Mouse (Mus musculus) liver, embryonic 11.5 days (tissue): ENCODE measurements around the gene Smad6. TPM values are rescaled to one million over a fixed set of nuclear protein-coding genes. Genes with fewer than 3 reads are reported as not detected.

ENCODE experiments used
- ATAC-seq: fragments of 200-750 bp; cut with Nextera tagmentation; replicated peaks from 2 replicates; pipeline ENCODE4 v1.8.0; 2017; ENCODE audit warnings: moderate number of reproducible peaks, mild to moderate bottlenecking, moderate TSS enrichment, moderate library complexity; ENCODE audit not compliant: low FRiP score
- DNase-seq: peaks from one replicate; pipeline ENCODE4 v3.0.0-alpha.2; 2017; ENCODE audit warnings: low spot score
- H3K27ac ChIP-seq: fragments of 300-500 bp; sonication (generic); 2 replicates; pipeline ENCODE4 v1.5.1; 2014; ENCODE audit warnings: mild to moderate bottlenecking, low read depth, low read length, control low read depth
- H3K27me3 ChIP-seq: fragments of 300-500 bp; sonication (generic); replicated peaks from 2 replicates; pipeline ENCODE4 v1.6.1; 2014; ENCODE audit warnings: low read length, mixed read lengths; ENCODE audit not compliant: control insufficient read depth, insufficient read depth
- H3K36me3 ChIP-seq: fragments of 300-500 bp; sonication (generic); 2 replicates; pipeline ENCODE4 v1.6.1; 2014; ENCODE audit warnings: mild to moderate bottlenecking, low read length, moderate library complexity, mixed read lengths; ENCODE audit not compliant: control insufficient read depth, insufficient read depth
- H3K4me1 ChIP-seq: fragments of 300-500 bp; sonication (generic); replicated peaks from 2 replicates; pipeline ENCODE4 v1.6.1; 2014; ENCODE audit warnings: low read length, mixed read lengths; ENCODE audit not compliant: control insufficient read depth, insufficient read depth
- H3K4me2 ChIP-seq: fragments of 300-500 bp; sonication (generic); 2 replicates; pipeline ENCODE4 v1.6.1; 2014; ENCODE audit warnings: mild to moderate bottlenecking, control low read depth, moderate library complexity
- H3K4me3 ChIP-seq: fragments of 300-500 bp; sonication (generic); 2 replicates; pipeline ENCODE4 v1.5.1; 2014; ENCODE audit warnings: low read depth, low read length, control low read depth
- H3K9ac ChIP-seq: fragments of 300-500 bp; sonication (generic); 2 replicates; pipeline ENCODE4 v1.6.1; 2014; ENCODE audit warnings: low read depth, low read length, control low read depth
- H3K9me3 ChIP-seq: fragments of 300-500 bp; sonication (generic); 2 replicates; pipeline ENCODE4 v1.6.1; 2016; ENCODE audit warnings: low read length, inconsistent platforms, mixed read lengths; ENCODE audit not compliant: control insufficient read depth
- WGBS: fragments of 180-500 bp; shearing (Covaris S2); extraction: QIAGEN DNeasy Blood & Tissue Kit; methylation state at CpG from one replicate; pipeline ENCODE4 v1.1.7; 2014; 5-methylcytosine and 5-hydroxymethylcytosine counted together
- polyA plus RNA-seq: library from polyadenylated mRNA; unstranded; fragments of >200 nt; fragmentation: Nextera tagmentation; extraction: Ambion mirVana; gene quantifications from 2 replicates; pipeline ENCODE4 v1.2.1, GENCODE M21; 2014

Smad6 gene
- polyA plus RNA-seq, 1 experiment from 2014 or later: 10.1 TPM

GRCm38 (mm10) chr9:63957647-63958185 is 64.1 kb downstream of the Smad6 start:
- H3K27me3 ChIP-seq: no peaks in the 10 kb centered on the region
- H3K9me3 ChIP-seq: no peaks in the 10 kb centered on the region
- WGBS: 56% methylated on average over 11 of the region's 11 CpGs
- no peaks in the 10 kb centered on the region; the same call in 1 of the 2 replicates for H3K36me3 ChIP-seq
- peak overlapping the region; percentile 13; the same call in 1 of the 2 replicates for H3K27ac ChIP-seq
- H3K4me1 ChIP-seq: peaks cover 52% of the 10 kb centered on the region
- H3K9ac ChIP-seq: no peak overlapping the region
- ATAC-seq: no peak
- H3K4me2 ChIP-seq: no peak overlapping the region
- H3K4me3 ChIP-seq: no peak overlapping the region
- no peak for DNase-seq

- peaks cover 41% of the 10 kb centered on the region for H3K4me1 ChIP-seq
- ATAC-seq: no peak
- H3K4me2 ChIP-seq: no peak overlapping the region
- WGBS: 42% methylated on average over 9 of the region's 9 CpGs
- no peaks in the 10 kb centered on the region for H3K27me3 ChIP-seq
- no peaks in the 10 kb centered on the region for H3K9me3 ChIP-seq
- no peak overlapping the region for H3K4me3 ChIP-seq
- DNase-seq: no peak
- H3K9ac ChIP-seq: no peak overlapping the region
- peaks cover 5% of the 10 kb centered on the region; the same call in 1 of the 2 replicates for H3K36me3 ChIP-seq
- H3K27ac ChIP-seq: no peak overlapping the region
Measured at GRCm38 (mm10) chr9:63956052-63956451, 65.8 kb downstream of the Smad6 start.

- 82% methylated on average over 35 of the region's 35 CpGs for WGBS
- Histone ChIP-seq H3K27ac (no peak overlapping the region), H3K36me3 (peaks cover 5% of the 10 kb centered on the region; the same call in 1 of the 2 replicates), H3K9ac (no peak overlapping the region), H3K4me2 (no peak overlapping the region), H3K4me1 (peaks cover 17% of the 10 kb centered on the region), H3K4me3 (no peak overlapping the region), H3K27me3 (no peaks in the 10 kb centered on the region), H3K9me3 (no peaks in the 10 kb centered on the region)
- ATAC-seq (no peak), DNase-seq (no peak)
Measured at GRCm38 (mm10) chr9:63953691-63954090, 68.2 kb downstream of the Smad6 start.

DNA sequence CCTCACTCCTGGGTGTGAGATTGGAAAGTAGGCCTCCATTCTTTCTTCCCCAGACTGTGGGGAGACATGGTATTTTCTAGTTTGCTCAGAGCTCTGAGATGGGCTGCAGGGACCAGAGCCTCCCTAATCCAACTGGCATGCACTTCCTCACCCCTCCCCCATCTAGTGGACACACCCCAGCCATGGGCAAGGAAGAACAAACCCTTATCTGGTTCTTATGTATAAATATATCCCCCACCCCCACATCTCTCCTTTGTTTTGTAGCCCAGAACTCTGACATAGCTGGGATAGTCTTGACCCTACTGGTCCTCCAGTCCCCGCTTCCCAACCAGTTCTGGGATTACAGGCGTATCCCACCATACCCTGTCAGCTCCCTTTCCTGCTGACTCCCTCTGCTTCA is 69.3 kb downstream of the Smad6 start:
- H3K27ac ChIP-seq: no peak overlapping the region

DNA sequence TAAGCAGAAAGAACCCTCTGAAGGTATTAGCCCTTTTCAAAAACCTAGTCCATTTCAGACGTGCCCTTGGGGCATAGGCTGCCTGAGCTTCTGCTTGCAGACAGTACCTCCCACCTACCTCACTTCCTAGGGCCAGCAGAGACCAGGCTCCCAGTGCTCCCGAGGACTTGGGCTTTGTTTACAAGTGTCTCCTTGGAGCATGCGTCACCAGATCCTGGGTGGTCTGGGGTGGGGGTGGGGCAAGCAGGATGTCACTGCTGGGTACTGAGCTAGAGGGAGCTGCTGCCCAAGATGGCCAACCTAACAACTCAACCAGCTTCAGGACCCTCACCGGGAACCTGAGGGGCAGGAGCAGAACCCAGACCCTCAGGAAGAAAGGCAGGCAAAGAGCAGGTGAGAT is 71.5 kb downstream of the Smad6 start:
- Histone ChIP-seq H3K4me3 (no peak overlapping the region), H3K27ac (no peak overlapping the region), H3K27me3 (no peaks in the 10 kb centered on the region), H3K9ac (no peak overlapping the region), H3K4me1 (peaks cover 5% of the 10 kb centered on the region; the same call in 1 of the 2 replicates), H3K36me3 (peaks cover 5% of the 10 kb centered on the region; the same call in 1 of the 2 replicates), H3K9me3 (no peaks in the 10 kb centered on the region), H3K4me2 (no peak overlapping the region)
- DNase-seq (no peak), ATAC-seq (no peak)
- 37% methylated on average over 4 of the region's 4 CpGs for WGBS

More for the DNA sequence above, 69.3 kb downstream of the Smad6 start:
- no peaks in the 10 kb centered on the region for H3K9me3 ChIP-seq
- H3K4me3 ChIP-seq: no peak overlapping the region
- H3K4me1 ChIP-seq: peaks cover 6% of the 10 kb centered on the region
- DNase-seq (no peak), ATAC-seq (no peak)
- H3K9ac ChIP-seq: no peak overlapping the region
- 75% methylated on average over 2 of the region's 2 CpGs for WGBS
- H3K36me3 ChIP-seq: peaks cover 5% of the 10 kb centered on the region; the same call in 1 of the 2 replicates
- H3K4me2 ChIP-seq: no peak overlapping the region
- no peaks in the 10 kb centered on the region for H3K27me3 ChIP-seq

DNA sequence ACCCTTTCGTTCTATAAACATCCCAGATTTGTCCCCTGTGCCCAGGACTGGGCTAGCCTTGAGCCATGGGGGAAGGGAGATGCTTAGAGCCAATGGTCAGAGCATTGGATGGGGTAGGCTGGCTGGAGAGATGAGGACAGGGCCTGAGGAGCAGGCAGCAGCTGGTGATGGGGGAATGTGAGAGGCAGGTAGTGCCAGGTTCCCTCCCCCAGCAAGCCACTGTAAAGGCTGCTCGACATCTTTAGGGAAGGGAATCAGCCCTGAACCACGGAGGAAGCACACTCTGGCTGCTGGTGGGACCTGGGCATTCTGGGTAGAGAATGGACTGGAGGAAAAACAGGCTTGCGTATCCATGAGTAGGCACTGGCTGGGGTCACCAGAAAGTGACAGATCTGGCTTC is 72.5 kb downstream of the Smad6 start:
- Histone ChIP-seq H3K9ac (no peak overlapping the region), H3K4me1 (peaks cover 5% of the 10 kb centered on the region; the same call in 1 of the 2 replicates), H3K27me3 (no peaks in the 10 kb centered on the region), H3K4me2 (no peak overlapping the region), H3K36me3 (peaks cover 5% of the 10 kb centered on the region; the same call in 1 of the 2 replicates), H3K27ac (no peak overlapping the region), H3K4me3 (no peak overlapping the region), H3K9me3 (no peaks in the 10 kb centered on the region)
- DNase-seq: no peak
- ATAC-seq: no peak
- 57% methylated on average over 4 of the region's 4 CpGs for WGBS

DNA sequence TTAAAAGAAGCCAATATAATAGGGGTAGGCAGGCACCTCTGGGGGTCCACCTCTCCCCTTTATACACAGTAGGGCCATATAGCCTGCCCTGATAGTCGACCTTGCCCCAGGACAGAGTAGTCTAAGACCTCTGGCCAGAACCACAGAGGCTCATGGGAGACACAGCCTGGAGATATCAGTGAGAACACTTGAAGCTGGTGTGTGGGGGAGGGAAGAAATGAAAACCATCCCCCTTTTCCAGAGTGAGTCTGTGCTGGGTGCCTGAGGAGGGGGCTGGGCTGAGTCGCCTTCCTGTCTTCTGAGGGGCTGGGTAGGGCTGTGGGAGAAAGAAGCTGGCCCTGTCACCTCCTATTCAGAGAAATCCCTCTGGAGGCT is 79.3 kb downstream of the Smad6 start:
- no peak overlapping the region for H3K9ac ChIP-seq
- H3K27ac ChIP-seq: no peak overlapping the region
- WGBS: 37% methylated on average over 2 of the region's 2 CpGs

GRCm38 (mm10) chr9:63941747-63942607 is 79.9 kb downstream of the Smad6 start:
- 45% methylated on average over 12 of the region's 12 CpGs for WGBS
- peak overlapping the region; percentile 65; the same call in 1 of the 2 replicates for H3K27ac ChIP-seq

More for the DNA sequence above, 79.3 kb downstream of the Smad6 start:
- Histone ChIP-seq H3K4me2 (no peak overlapping the region), H3K4me1 (peaks cover 11% of the 10 kb centered on the region), H3K9me3 (no peaks in the 10 kb centered on the region), H3K27me3 (no peaks in the 10 kb centered on the region), H3K36me3 (no peaks in the 10 kb centered on the region), H3K4me3 (no peak overlapping the region)
- no peak for ATAC-seq
- DNase-seq: no peak

More at GRCm38 (mm10) chr9:63941747-63942607, 79.9 kb downstream of the Smad6 start:
- DNase-seq: no peak
- ATAC-seq: 0 out of 2 replicates have a peak, but pooled peaks have one; percentile 45
- no peaks in the 10 kb centered on the region for H3K9me3 ChIP-seq
- H3K27me3 ChIP-seq: no peaks in the 10 kb centered on the region
- H3K9ac ChIP-seq: no peak overlapping the region
- H3K4me1 ChIP-seq: peaks cover 11% of the 10 kb centered on the region
- no peak overlapping the region for H3K4me2 ChIP-seq
- H3K4me3 ChIP-seq: no peak overlapping the region
- no peaks in the 10 kb centered on the region for H3K36me3 ChIP-seq
